Mouse (Mus musculus) heart, embryonic 13.5 days (tissue): ENCODE data around the gene Ncaph2. TPM values are rescaled to one million over a fixed set of nuclear protein-coding genes. Genes with fewer than 3 reads are reported as not detected.

Experiments used
- ATAC-seq: fragments of 200-750 bp; cut with Nextera tagmentation; 2 replicates; pipeline ENCODE4 v1.8.0; 2017; ENCODE audit warnings: moderate TSS enrichment; ENCODE audit not compliant: insufficient number of reproducible peaks, low FRiP score, low TSS enrichment; ENCODE audit errors: extremely low read depth
- H3K27ac ChIP-seq: fragments of 300-500 bp; sonication (generic); replicated peaks from 2 replicates; pipeline ENCODE4 v1.5.1; 2015; ENCODE audit warnings: moderate library complexity, mild to moderate bottlenecking, inconsistent platforms
- H3K27me3 ChIP-seq: fragments of 300-500 bp; sonication (generic); replicated peaks from 2 replicates; pipeline ENCODE4 v1.6.1; 2015; ENCODE audit warnings: mild to moderate bottlenecking, inconsistent platforms
- H3K36me3 ChIP-seq: fragments of 300-500 bp; sonication (generic); 2 replicates; pipeline ENCODE4 v1.6.1; 2015; ENCODE audit warnings: mild to moderate bottlenecking, inconsistent platforms
- H3K4me1 ChIP-seq: fragments of 300-500 bp; sonication (generic); 2 replicates; pipeline ENCODE4 v1.6.1; 2015; ENCODE audit warnings: inconsistent platforms
- H3K4me2 ChIP-seq: fragments of 300-500 bp; sonication (generic); 2 replicates; pipeline ENCODE4 v1.6.1; 2015; ENCODE audit warnings: inconsistent platforms, mild to moderate bottlenecking, moderate library complexity
- H3K4me3 ChIP-seq: fragments of 300-500 bp; sonication (generic); 2 replicates; pipeline ENCODE4 v1.5.1; 2015; ENCODE audit warnings: moderate library complexity, mild to moderate bottlenecking, inconsistent platforms
- H3K9ac ChIP-seq: fragments of 300-500 bp; sonication (generic); 2 replicates; pipeline ENCODE4 v1.6.1; 2015; ENCODE audit warnings: inconsistent platforms, mild to moderate bottlenecking, moderate library complexity
- H3K9me3 ChIP-seq: fragments of 300-500 bp; sonication (generic); 2 replicates; pipeline ENCODE4 v1.6.1; 2016; ENCODE audit warnings: inconsistent platforms
- WGBS: fragments of 180-500 bp; shearing (Covaris S2); methylation state at CpG from one replicate; pipeline ENCODE4 v1.1.7; 2015; ENCODE audit warnings: mixed read lengths; 5-methylcytosine and 5-hydroxymethylcytosine counted together
- polyA plus RNA-seq: library from polyadenylated mRNA; unstranded; fragments of >200 nt; fragmentation: Nextera tagmentation; extraction: Ambion mirVana; gene quantifications from 2 replicates; pipeline ENCODE4 v1.2.1, GENCODE M21; 2015

The Ncaph2 gene
- polyA plus RNA-seq, 1 experiment from 2014 or later: 94.1 TPM

- Histone ChIP-seq H3K36me3 (no peaks in the 10 kb centered on the region), H3K4me1 (peaks cover under 1% of the 10 kb centered on the region), H3K9ac (no peak within 1 kb of the TSS), H3K27me3 (peaks cover 75% of the 10 kb centered on the region), H3K4me3 (no peak within 1 kb of the TSS), H3K4me2 (no peak within 1 kb of the TSS), H3K27ac (no peak within 1 kb of the TSS), H3K9me3 (no peaks in the 10 kb centered on the region)
- WGBS: 72% methylated on average over 7 of the region's 7 CpGs
- 0 out of 2 replicates have a peak, but pooled peaks have one; percentile 23 for ATAC-seq
Observed at GRCm38 (mm10) chr15:89384617-89385016, 29.1 kb downstream of the Ncaph2 start, which contains the start of gene Klhdc7b. Gene Klhdc7b (plus strand): TSS chr15:89384917.

GRCm38 (mm10) chr15:89387127-89387526, 31.6 kb downstream of the Ncaph2 start:
- Histone ChIP-seq H3K4me2 (no peak overlapping the region), H3K27me3 (peaks cover 56% of the 10 kb centered on the region), H3K4me3 (no peak overlapping the region), H3K9me3 (no peaks in the 10 kb centered on the region), H3K27ac (no peak overlapping the region), H3K4me1 (no peaks in the 10 kb centered on the region), H3K36me3 (no peaks in the 10 kb centered on the region), H3K9ac (no peak overlapping the region)
- no peak for ATAC-seq
- WGBS: 33% methylated on average over 12 of the region's 12 CpGs

- H3K27ac ChIP-seq: no peak overlapping the region
- no peak overlapping the region for H3K4me2 ChIP-seq
- H3K9me3 ChIP-seq: no peaks in the 10 kb centered on the region
- ATAC-seq: no peak
- no peak overlapping the region for H3K9ac ChIP-seq
- WGBS: 84% methylated on average over 10 of the region's 10 CpGs
- peaks cover 38% of the 10 kb centered on the region for H3K27me3 ChIP-seq
- no peaks in the 10 kb centered on the region for H3K4me1 ChIP-seq
- H3K36me3 ChIP-seq: no peaks in the 10 kb centered on the region
- H3K4me3 ChIP-seq: no peak overlapping the region
Observed at GRCm38 (mm10) chr15:89390081-89390480, 34.6 kb downstream of the Ncaph2 start.

GRCm38 (mm10) chr15:89396883-89397282, 41.4 kb downstream of the Ncaph2 start:
- Histone ChIP-seq H3K4me2 (no peak overlapping the region), H3K4me1 (no peaks in the 10 kb centered on the region), H3K4me3 (no peak overlapping the region), H3K27ac (no peak overlapping the region), H3K27me3 (no peaks in the 10 kb centered on the region), H3K9ac (no peak overlapping the region), H3K36me3 (no peaks in the 10 kb centered on the region), H3K9me3 (no peaks in the 10 kb centered on the region)
- ATAC-seq: no peak
- WGBS: 80% methylated on average over 4 of the region's 4 CpGs

- no peak overlapping the region for H3K9ac ChIP-seq
- WGBS: 74% methylated on average over 2 of the region's 2 CpGs
- no peak overlapping the region for H3K4me2 ChIP-seq
- no peak for ATAC-seq
- H3K4me3 ChIP-seq: no peak overlapping the region
- H3K27me3 ChIP-seq: no peaks in the 10 kb centered on the region
- H3K9me3 ChIP-seq: no peaks in the 10 kb centered on the region
- no peaks in the 10 kb centered on the region for H3K4me1 ChIP-seq
- H3K27ac ChIP-seq: no peak overlapping the region
- H3K36me3 ChIP-seq: no peaks in the 10 kb centered on the region
Observed at GRCm38 (mm10) chr15:89398146-89398545, 42.6 kb downstream of the Ncaph2 start.

GRCm38 (mm10) chr15:89399716-89400115, 44.2 kb downstream of the Ncaph2 start:
- no peak overlapping the region for H3K4me2 ChIP-seq
- H3K4me3 ChIP-seq: no peak overlapping the region
- no peaks in the 10 kb centered on the region for H3K4me1 ChIP-seq
- no peak overlapping the region for H3K27ac ChIP-seq
- ATAC-seq: no peak
- H3K36me3 ChIP-seq: no peaks in the 10 kb centered on the region
- H3K9me3 ChIP-seq: no peaks in the 10 kb centered on the region
- no peak overlapping the region for H3K9ac ChIP-seq
- no peaks in the 10 kb centered on the region for H3K27me3 ChIP-seq
- WGBS: 39% methylated on average over 1 of the region's 1 CpGs

- H3K27me3 ChIP-seq: no peaks in the 10 kb centered on the region
- H3K27ac ChIP-seq: no peak overlapping the region
- no peak for ATAC-seq
- no peak overlapping the region for H3K9ac ChIP-seq
- no peak overlapping the region for H3K4me3 ChIP-seq
- no peaks in the 10 kb centered on the region for H3K36me3 ChIP-seq
- 0 out of 2 replicates have a peak, but pooled peaks cover 3% of the 10 kb centered on the region for H3K9me3 ChIP-seq
- no peaks in the 10 kb centered on the region for H3K4me1 ChIP-seq
- no peak overlapping the region for H3K4me2 ChIP-seq
- WGBS: 85% methylated on average over 1 of the region's 1 CpGs
Observed at GRCm38 (mm10) chr15:89402471-89402870, 47.0 kb downstream of the Ncaph2 start.

GRCm38 (mm10) chr15:89404831-89405623, 49.5 kb downstream of the Ncaph2 start:
- Histone ChIP-seq H3K4me2 (no peak overlapping the region), H3K9me3 (peaks cover 12% of the 10 kb centered on the region), H3K27ac (no peak overlapping the region), H3K4me1 (no peaks in the 10 kb centered on the region), H3K27me3 (no peaks in the 10 kb centered on the region), H3K9ac (no peak overlapping the region), H3K36me3 (0 out of 2 replicates have a peak, but pooled peaks cover 4% of the 10 kb centered on the region), H3K4me3 (no peak overlapping the region)
- 74% methylated on average over 10 of the region's 10 CpGs for WGBS
- no peak for ATAC-seq

- Histone ChIP-seq H3K4me3 (no peak overlapping the region), H3K9ac (no peak overlapping the region), H3K4me1 (no peaks in the 10 kb centered on the region), H3K36me3 (0 out of 2 replicates have a peak, but pooled peaks cover 4% of the 10 kb centered on the region), H3K4me2 (no peak overlapping the region), H3K27ac (no peak overlapping the region), H3K9me3 (peaks cover 13% of the 10 kb centered on the region), H3K27me3 (no peaks in the 10 kb centered on the region)
- ATAC-seq: no peak
Observed at GRCm38 (mm10) chr15:89406691-89407090, 51.2 kb downstream of the Ncaph2 start.

GRCm38 (mm10) chr15:89410118-89410517, 54.6 kb downstream of the Ncaph2 start, which contains the start of gene Syce3:
Gene Syce3 (minus strand): TSS chr15:89410503.
- H3K27ac ChIP-seq: no peak within 1 kb of the TSS
- no peaks in the 10 kb centered on the region for H3K27me3 ChIP-seq
- no peak within 1 kb of the TSS for H3K4me3 ChIP-seq
- WGBS: 77% methylated on average over 24 of the region's 24 CpGs
- H3K36me3 ChIP-seq: 0 out of 2 replicates have a peak, but pooled peaks cover 4% of the 10 kb centered on the region
- H3K4me1 ChIP-seq: peaks cover 10% of the 10 kb centered on the region
- H3K4me2 ChIP-seq: no peak within 1 kb of the TSS
- no peak within 1 kb of the TSS for H3K9ac ChIP-seq
- no peak for ATAC-seq
- H3K9me3 ChIP-seq: peaks cover 13% of the 10 kb centered on the region

- no peaks in the 10 kb centered on the region for H3K27me3 ChIP-seq
- ATAC-seq: no peak; the same call in 1 of the 2 replicates
- H3K9me3 ChIP-seq: no peaks in the 10 kb centered on the region
- peaks cover 24% of the 10 kb centered on the region for H3K4me1 ChIP-seq
- 34% methylated on average over 8 of the region's 8 CpGs for WGBS
- peak overlapping the region; percentile 84 for H3K27ac ChIP-seq
- H3K4me2 ChIP-seq: peak overlapping the region; percentile 33; the same call in 1 of the 2 replicates
- H3K4me3 ChIP-seq: no peak overlapping the region
- peaks cover 47% of the 10 kb centered on the region for H3K36me3 ChIP-seq
- no peak overlapping the region; the same call in 1 of the 2 replicates for H3K9ac ChIP-seq
Observed at GRCm38 (mm10) chr15:89415282-89415681, 59.8 kb downstream of the Ncaph2 start.

- Histone ChIP-seq H3K9me3 (no peaks in the 10 kb centered on the region), H3K4me3 (no peak overlapping the region), H3K9ac (no peak overlapping the region), H3K36me3 (peaks cover 85% of the 10 kb centered on the region), H3K4me2 (no peak overlapping the region), H3K4me1 (peaks cover 30% of the 10 kb centered on the region), H3K27ac (no peak overlapping the region), H3K27me3 (no peaks in the 10 kb centered on the region)
- ATAC-seq: no peak
- 90% methylated on average over 9 of the region's 9 CpGs for WGBS
Observed at GRCm38 (mm10) chr15:89421938-89422337, 66.4 kb downstream of the Ncaph2 start.
